In genomic region chr1:187607065-187608047, GRCm38 (mm10) we compare ENCODE assay signal across 9 mouse cellular contexts. TPM values are rescaled to one million over a fixed set of nuclear protein-coding genes. Genes with fewer than 3 reads are reported as not detected.
DNase-seq lines count a peak whose midpoint lies in the region; ATAC-seq lines count a peak whose summit lies in the region.
"Had no signal": no experiment of that assay in that cellular context is flagged by ENCODE, and none has a peak within 500 bp of the region (broad histone marks: within the 10 kb centered on the region; RNA-seq: fewer than 3 reads in every experiment).

No protein-coding gene starts in this region.

- peak overlapping the region; percentile 48; the same call in 1 of the 2 replicates for H3K4me3 ChIP-seq in embryonic facial prominence, embryonic 13.5 days
- H3K4me3 ChIP-seq in kidney, embryonic 15.5 days (replicated peaks) = peak overlapping the region; percentile 58
- peak overlapping the region; percentile 11; the same call in 1 of the 2 replicates for H3K4me3 ChIP-seq in midbrain, embryonic 15.5 days

- peaks cover 100% of the 10 kb centered on the region for H3K27me3 ChIP-seq in embryonic facial prominence, embryonic 13.5 days
- peaks cover 94% of the 10 kb centered on the region for H3K27me3 ChIP-seq in kidney, embryonic 15.5 days
- peaks cover 69% of the 10 kb centered on the region for H3K27me3 ChIP-seq in midbrain, embryonic 15.5 days (replicated peaks)

- H3K27ac ChIP-seq in embryonic facial prominence, embryonic 13.5 days = no peak overlapping the region
- H3K27ac ChIP-seq in kidney, embryonic 15.5 days = no peak overlapping the region; the same call in 1 of the 2 replicates
- no peak overlapping the region for H3K27ac ChIP-seq in midbrain, embryonic 15.5 days

- DNase-seq in cerebellum, postnatal 25 days = peak; percentile 21 to 39
- no peak for DNase-seq in cerebellum, adult 9-11 months
- no peak for DNase-seq in urinary bladder, postnatal 25 days (ENCODE audit: low spot score)
- no peak for DNase-seq in spleen, adult 12 weeks (ENCODE audit: low spot score)
- no peak for DNase-seq in urinary bladder, postnatal 4 days (ENCODE audit: low spot score in 2 of 2)

- 2% methylated on average over 47 of the region's 47 CpGs for WGBS in embryonic facial prominence, embryonic 13.5 days
- 2% methylated on average over 44 of the region's 47 CpGs for WGBS in kidney, embryonic 15.5 days
- WGBS in midbrain, embryonic 15.5 days = 3% methylated on average over 47 of the region's 47 CpGs

- no peak for ATAC-seq in embryonic facial prominence, embryonic 13.5 days (ENCODE audit: insufficient number of reproducible peaks, insufficient read depth, low FRiP score, low TSS enrichment, low read depth)
- ATAC-seq in kidney, embryonic 15.5 days (replicated peaks; ENCODE audit: low FRiP score) = no peak; the same call in 1 of the 2 replicates
- 0 out of 2 replicates have a peak, but pooled peaks have one; percentile 22 for ATAC-seq in midbrain, embryonic 15.5 days (replicated peaks)

- peaks cover 62% of the 10 kb centered on the region for H3K4me1 ChIP-seq in embryonic facial prominence, embryonic 13.5 days
- H3K4me1 ChIP-seq in kidney, embryonic 15.5 days = peaks cover 78% of the 10 kb centered on the region
- peaks cover 63% of the 10 kb centered on the region for H3K4me1 ChIP-seq in midbrain, embryonic 15.5 days

- peak overlapping the region; percentile 28 for H3K4me2 ChIP-seq in embryonic facial prominence, embryonic 13.5 days
- H3K4me2 ChIP-seq in kidney, embryonic 15.5 days = peak overlapping the region; percentile 95
- H3K4me2 ChIP-seq in midbrain, embryonic 15.5 days = peak overlapping the region; percentile 14

- no peak overlapping the region for H3K9ac ChIP-seq in embryonic facial prominence, embryonic 13.5 days
- H3K9ac ChIP-seq in kidney, embryonic 15.5 days = peak overlapping the region; percentile 23; the same call in 1 of the 2 replicates
- H3K9ac ChIP-seq in midbrain, embryonic 15.5 days = no peak overlapping the region

- no peaks in the 10 kb centered on the region for H3K9me3 ChIP-seq in embryonic facial prominence, embryonic 13.5 days
- no peaks in the 10 kb centered on the region for H3K9me3 ChIP-seq in kidney, embryonic 15.5 days (replicated peaks)
- no peaks in the 10 kb centered on the region for H3K9me3 ChIP-seq in midbrain, embryonic 15.5 days

- no peaks in the 10 kb centered on the region for H3K36me3 ChIP-seq in embryonic facial prominence, embryonic 13.5 days
- no peaks in the 10 kb centered on the region for H3K36me3 ChIP-seq in kidney, embryonic 15.5 days
- H3K36me3 ChIP-seq in midbrain, embryonic 15.5 days (replicated peaks) = no peaks in the 10 kb centered on the region

RNA-seq across cellular contexts. Expression of gene Esrrg, which starts 1.2 kb away (rescaled TPM):
- 1.00 and 2.0 TPM in 2 replicates for polyA plus RNA-seq in embryonic facial prominence, embryonic 13.5 days (2015; fragmentation: Nextera tagmentation; extraction: Ambion mirVana)
- polyA plus RNA-seq in kidney, embryonic 15.5 days (2015; fragmentation: Nextera tagmentation; extraction: Ambion mirVana) = 27.1 and 29.2 TPM in 2 replicates
- polyA plus RNA-seq in midbrain, embryonic 15.5 days (2015; fragmentation: Nextera tagmentation; extraction: Ambion mirVana) = 29.0 and 30.3 TPM in 2 replicates
- polyA plus RNA-seq: C2C12 had no signal

Comparison
In these comparisons a context has a peak if more than half of its experiments do, and no peak if none do; other contexts are left out.
1. DNase-seq: peak in cerebellum, postnatal 25 days (2 of 2); none in cerebellum, adult 9-11 months (single experiment), urinary bladder, postnatal 25 days (single experiment), spleen, adult 12 weeks (single experiment) and urinary bladder, postnatal 4 days (0 of 2).
2. H3K4me2 ChIP-seq: peak in every context shown above with its lines; median percentile 95 in kidney, embryonic 15.5 days; 28 in embryonic facial prominence, embryonic 13.5 days; 14 in midbrain, embryonic 15.5 days.
3. Peak in every context shown above with its lines, with median percentiles within 50 percentile points of each other: H3K4me3 ChIP-seq.